Mouse (Mus musculus) forebrain, embryonic 14.5 days (tissue): ENCODE measurements at regions not wholly inside any gene's neighbourhood (a gene's known extent, or its start where the extent isn't known, plus 50 kb on each side); places are given as distances from the start of the nearest gene placed in this dataset.

Source experiments
- ATAC-seq: fragments of 200-750 bp; cut with Nextera tagmentation; 2 replicates; pipeline ENCODE4 v1.8.0; 2017; ENCODE audit warnings: mild to moderate bottlenecking, moderate library complexity
- DNase-seq: peaks from one replicate; pipeline ENCODE4 v3.0.0-alpha.2; 2015; ENCODE audit warnings: low spot score
- H3K27ac ChIP-seq: fragments of 300-500 bp; sonication (generic); 2 replicates; pipeline ENCODE4 v1.5.1; 2014; ENCODE audit warnings: low read depth, mild to moderate bottlenecking, control low read depth, low read length, moderate library complexity
- H3K27me3 ChIP-seq: fragments of 300-500 bp; sonication (generic); replicated peaks from 2 replicates; pipeline ENCODE4 v1.6.1; 2014; ENCODE audit warnings: low read length, control low read depth, mixed read lengths; ENCODE audit not compliant: control insufficient read depth, insufficient read depth
- H3K36me3 ChIP-seq: fragments of 300-500 bp; sonication (generic); 2 replicates; pipeline ENCODE4 v1.6.1; 2014; ENCODE audit warnings: low read length, control low read depth; ENCODE audit not compliant: control insufficient read depth, insufficient read depth
- H3K4me1 ChIP-seq: fragments of 300-500 bp; sonication (generic); 2 replicates; pipeline ENCODE4 v1.6.1; 2014; ENCODE audit warnings: antibody characterized with exemption, low read length, control low read depth; ENCODE audit not compliant: control insufficient read depth, insufficient read depth
- H3K4me2 ChIP-seq: fragments of 300-500 bp; sonication (generic); 2 replicates; pipeline ENCODE4 v1.6.1; 2014; ENCODE audit warnings: mild to moderate bottlenecking, control low read depth, low read length
- H3K4me3 ChIP-seq: fragments of 300-500 bp; sonication (generic); 2 replicates; pipeline ENCODE4 v1.5.1; 2014; ENCODE audit warnings: low read depth, low read length, control low read depth
- H3K9ac ChIP-seq: fragments of 300-500 bp; sonication (generic); 2 replicates; pipeline ENCODE4 v1.6.1; 2014; ENCODE audit warnings: mild to moderate bottlenecking, low read length, control low read depth, moderate library complexity
- H3K9me3 ChIP-seq: fragments of 300-500 bp; sonication (generic); replicated peaks from 2 replicates; pipeline ENCODE4 v1.6.1; 2016; ENCODE audit warnings: low read length, control low read depth, mixed read lengths; ENCODE audit not compliant: control insufficient read depth
- WGBS: fragments of 180-500 bp; shearing (Covaris S2); extraction: QIAGEN DNeasy Blood & Tissue Kit; methylation state at CpG from one replicate; pipeline ENCODE4 v1.1.7; 2014; 5-methylcytosine and 5-hydroxymethylcytosine counted together

- Histone ChIP-seq H3K9ac (no peak overlapping the region), H3K27ac (no peak overlapping the region), H3K4me1 (no peaks in the 10 kb centered on the region), H3K27me3 (no peaks in the 10 kb centered on the region), H3K36me3 (no peaks in the 10 kb centered on the region), H3K4me2 (no peak overlapping the region), H3K9me3 (no peaks in the 10 kb centered on the region), H3K4me3 (no peak overlapping the region)
- DNase-seq (no peak), ATAC-seq (no peak)
- WGBS: 87% methylated on average over 9 of the region's 9 CpGs
Observed at GRCm38 (mm10) chr14:72783248-72783647, 73.4 kb upstream of the Fndc3a start.

- no peak overlapping the region for H3K27ac ChIP-seq
- no peaks in the 10 kb centered on the region for H3K4me1 ChIP-seq
- DNase-seq: no peak
- no peaks in the 10 kb centered on the region for H3K27me3 ChIP-seq
- H3K9ac ChIP-seq: no peak overlapping the region
- 56% methylated on average over 4 of the region's 4 CpGs for WGBS
- ATAC-seq: no peak
- H3K4me2 ChIP-seq: no peak overlapping the region
- no peaks in the 10 kb centered on the region for H3K36me3 ChIP-seq
- H3K4me3 ChIP-seq: no peak overlapping the region
- no peaks in the 10 kb centered on the region for H3K9me3 ChIP-seq
Observed at GRCm38 (mm10) chr14:72779446-72779845, 69.6 kb upstream of the Fndc3a start.

- Histone ChIP-seq H3K4me3 (no peak overlapping the region), H3K36me3 (no peaks in the 10 kb centered on the region), H3K4me2 (no peak overlapping the region), H3K27me3 (no peaks in the 10 kb centered on the region), H3K27ac (no peak overlapping the region), H3K9me3 (no peaks in the 10 kb centered on the region), H3K9ac (no peak overlapping the region), H3K4me1 (no peaks in the 10 kb centered on the region)
- 76% methylated on average over 6 of the region's 6 CpGs for WGBS
- ATAC-seq: no peak
- no peak for DNase-seq
Observed at GRCm38 (mm10) chr14:72778756-72779155, 69.0 kb upstream of the Fndc3a start.

GRCm38 (mm10) chr14:72777927-72778560 lies 68.2 kb upstream of the Fndc3a start:
- Histone ChIP-seq H3K4me1 (no peaks in the 10 kb centered on the region), H3K9me3 (no peaks in the 10 kb centered on the region), H3K4me3 (no peak overlapping the region), H3K4me2 (no peak overlapping the region), H3K27me3 (no peaks in the 10 kb centered on the region), H3K36me3 (no peaks in the 10 kb centered on the region), H3K9ac (no peak overlapping the region), H3K27ac (no peak overlapping the region)
- WGBS: 84% methylated on average over 6 of the region's 6 CpGs
- ATAC-seq (no peak), DNase-seq (no peak)

- Histone ChIP-seq H3K4me3 (no peak overlapping the region), H3K36me3 (no peaks in the 10 kb centered on the region), H3K27me3 (no peaks in the 10 kb centered on the region), H3K4me2 (no peak overlapping the region), H3K4me1 (no peaks in the 10 kb centered on the region), H3K9ac (no peak overlapping the region), H3K9me3 (peaks cover 6% of the 10 kb centered on the region), H3K27ac (no peak overlapping the region)
- ATAC-seq (no peak), DNase-seq (no peak)
- WGBS: 67% methylated on average over 1 of the region's 1 CpGs
Observed at GRCm38 (mm10) chr14:72770237-72770636, 60.4 kb upstream of the Fndc3a start.

GRCm38 (mm10) chr14:72760123-72760522 lies 50.3 kb upstream of the Fndc3a start:
- no peaks in the 10 kb centered on the region for H3K36me3 ChIP-seq
- no peaks in the 10 kb centered on the region for H3K27me3 ChIP-seq
- H3K4me1 ChIP-seq: no peaks in the 10 kb centered on the region
- no peak for ATAC-seq
- H3K9ac ChIP-seq: no peak overlapping the region
- no peak overlapping the region for H3K4me3 ChIP-seq
- no peaks in the 10 kb centered on the region for H3K9me3 ChIP-seq
- DNase-seq: no peak
- H3K27ac ChIP-seq: no peak overlapping the region
- no peak overlapping the region for H3K4me2 ChIP-seq
